Mouse (Mus musculus): Measurements from ENCODE around the gene Anxa9. TPM values are rescaled to one million over a fixed set of nuclear protein-coding genes. Genes with fewer than 3 reads are reported as not detected.

Anxa9 gene
- total and polyA plus RNA-seq, 2 experiments from 2014 or later = 0.11 to 0.49 TPM

DNA sequence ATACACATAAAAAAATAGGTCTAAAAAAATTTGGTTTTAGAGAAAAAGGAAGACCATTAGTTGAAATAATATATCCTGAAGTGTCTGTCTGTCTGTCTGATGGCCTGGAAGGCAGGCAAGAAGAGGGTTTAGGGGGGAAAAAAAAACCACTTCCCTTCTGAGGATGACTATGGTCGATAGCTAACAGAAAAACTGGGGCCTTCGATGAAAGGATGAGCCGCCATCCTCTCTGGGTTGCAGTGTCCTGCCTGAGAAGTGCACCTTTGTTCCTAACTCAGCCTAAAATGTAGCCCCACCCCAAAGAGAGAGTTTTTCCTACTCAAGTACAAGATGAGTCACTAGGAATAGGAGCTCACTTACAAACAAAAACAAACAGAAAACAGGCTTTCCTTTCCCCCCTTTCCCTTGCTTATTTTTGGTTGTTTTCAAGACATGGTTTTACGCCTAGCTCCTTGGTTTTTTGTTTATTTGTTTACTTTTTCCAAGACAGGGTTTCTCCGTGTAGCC lies 30.5 kb downstream of the Anxa9 start:
- ATAC-seq (ENCODE audit: insufficient read depth, low read depth) (no peak), DNase-seq (ENCODE audit: low spot score) (no peak)
- Histone ChIP-seq H3K9me3 (replicated peaks; ENCODE audit: control insufficient read depth, low read length) (no peaks in the 10 kb centered on the region), H3K27ac (ENCODE audit: low read depth) (peak overlapping the region; percentile 86), H3K4me3 (ENCODE audit: low read depth, low read length) (no peak overlapping the region), H3K4me2 (ENCODE audit: low read depth, low read length) (no peak overlapping the region), H3K36me3 (replicated peaks; ENCODE audit: control insufficient read depth, insufficient read depth, low read length) (no peaks in the 10 kb centered on the region), H3K27me3 (ENCODE audit: control insufficient read depth, insufficient read depth, low read length) (no peaks in the 10 kb centered on the region), H3K4me1 (ENCODE audit: control insufficient read depth, insufficient read depth) (peaks cover 18% of the 10 kb centered on the region), H3K9ac (replicated peaks; ENCODE audit: low read depth, low read length) (no peak overlapping the region)
- TF ChIP-seq EP300 (IDR thresholded peaks at IDR 0.05; ENCODE audit: low read depth) (no peak), CTCF (IDR thresholded peaks at IDR 0.05; ENCODE audit: low read depth) (no peak)
- WGBS = 66% methylated on average over 5 of the region's 5 CpGs

- H3K4me3 ChIP-seq (ENCODE audit: low read depth, low read length) = no peak overlapping the region
Observed at GRCm38 (mm10) chr3:95275161-95275560, 31.8 kb downstream of the Anxa9 start.

GRCm38 (mm10) chr3:95274453-95274852 lies 32.5 kb downstream of the Anxa9 start:
- no peak for DNase-seq (ENCODE audit: low spot score)
- H3K9me3 ChIP-seq (replicated peaks; ENCODE audit: control insufficient read depth, low read length) = no peaks in the 10 kb centered on the region
- no peaks in the 10 kb centered on the region for H3K27me3 ChIP-seq (ENCODE audit: control insufficient read depth, insufficient read depth, low read length)
- H3K9ac ChIP-seq (replicated peaks; ENCODE audit: low read depth, low read length) = no peak overlapping the region
- TF ChIP-seq EP300 (IDR thresholded peaks at IDR 0.05; ENCODE audit: low read depth) = no peak
- no peak for TF ChIP-seq CTCF (IDR thresholded peaks at IDR 0.05; ENCODE audit: low read depth)
- no peak overlapping the region for H3K4me2 ChIP-seq (ENCODE audit: low read depth, low read length)
- H3K4me1 ChIP-seq (ENCODE audit: control insufficient read depth, insufficient read depth) = peaks cover 18% of the 10 kb centered on the region
- 91% methylated on average over 4 of the region's 4 CpGs for WGBS
- no peak overlapping the region for H3K4me3 ChIP-seq (ENCODE audit: low read depth, low read length)
- H3K36me3 ChIP-seq (replicated peaks; ENCODE audit: control insufficient read depth, insufficient read depth, low read length) = no peaks in the 10 kb centered on the region
- ATAC-seq (ENCODE audit: insufficient read depth, low read depth) = no peak
- H3K27ac ChIP-seq (ENCODE audit: low read depth) = no peak overlapping the region

More at GRCm38 (mm10) chr3:95275161-95275560, 31.8 kb downstream of the Anxa9 start:
- no peaks in the 10 kb centered on the region for H3K27me3 ChIP-seq (ENCODE audit: control insufficient read depth, insufficient read depth, low read length)
- H3K4me1 ChIP-seq (ENCODE audit: control insufficient read depth, insufficient read depth) = peaks cover 18% of the 10 kb centered on the region
- 0 out of 2 replicates have a peak overlapping the region, but pooled peaks have one; percentile 18 for H3K27ac ChIP-seq (ENCODE audit: low read depth)
- no peak overlapping the region for H3K9ac ChIP-seq (replicated peaks; ENCODE audit: low read depth, low read length)
- H3K4me2 ChIP-seq (ENCODE audit: low read depth, low read length) = no peak overlapping the region
- 48% methylated on average over 6 of the region's 6 CpGs for WGBS
- H3K9me3 ChIP-seq (replicated peaks; ENCODE audit: control insufficient read depth, low read length) = no peaks in the 10 kb centered on the region
- ATAC-seq (ENCODE audit: insufficient read depth, low read depth) (no peak), DNase-seq (ENCODE audit: low spot score) (peak; percentile 6)
- no peaks in the 10 kb centered on the region for H3K36me3 ChIP-seq (replicated peaks; ENCODE audit: control insufficient read depth, insufficient read depth, low read length)
- TF ChIP-seq CTCF (IDR thresholded peaks at IDR 0.05; ENCODE audit: low read depth) = no peak
- no peak for TF ChIP-seq EP300 (IDR thresholded peaks at IDR 0.05; ENCODE audit: low read depth)

DNA sequence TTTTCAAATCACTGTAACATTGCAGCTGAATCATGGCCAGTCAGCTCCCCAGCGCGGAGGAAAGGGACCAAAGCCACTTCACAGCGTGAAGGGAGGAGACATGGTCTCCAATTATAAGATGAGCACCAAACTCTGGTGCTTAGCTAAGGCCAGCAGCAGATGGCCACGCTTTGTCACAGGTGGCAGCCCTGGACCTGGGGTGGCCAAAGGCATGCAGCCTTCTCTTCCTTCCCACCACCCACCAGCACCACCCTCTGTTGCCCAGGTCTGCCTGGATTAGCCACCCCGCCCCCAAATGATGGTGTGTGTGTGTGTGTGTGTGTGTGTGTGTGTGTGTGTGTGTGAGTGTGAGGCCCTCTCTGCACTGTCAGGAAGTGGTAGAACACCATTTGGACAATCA lies 33.5 kb downstream of the Anxa9 start:
- no peak for DNase-seq (ENCODE audit: low spot score)
- no peak for ATAC-seq (ENCODE audit: insufficient read depth, low read depth)
- Histone ChIP-seq H3K9me3 (replicated peaks; ENCODE audit: control insufficient read depth, low read length) (no peaks in the 10 kb centered on the region), H3K4me2 (ENCODE audit: low read depth, low read length) (no peak overlapping the region), H3K4me1 (ENCODE audit: control insufficient read depth, insufficient read depth) (peaks cover 18% of the 10 kb centered on the region), H3K36me3 (replicated peaks; ENCODE audit: control insufficient read depth, insufficient read depth, low read length) (peaks cover 7% of the 10 kb centered on the region), H3K27ac (ENCODE audit: low read depth) (no peak overlapping the region), H3K9ac (replicated peaks; ENCODE audit: low read depth, low read length) (no peak overlapping the region), H3K4me3 (ENCODE audit: low read depth, low read length) (no peak overlapping the region), H3K27me3 (ENCODE audit: control insufficient read depth, insufficient read depth, low read length) (no peaks in the 10 kb centered on the region)
- no peak for TF ChIP-seq EP300 (IDR thresholded peaks at IDR 0.05; ENCODE audit: low read depth)
- no peak for TF ChIP-seq CTCF (IDR thresholded peaks at IDR 0.05; ENCODE audit: low read depth)
- 81% methylated on average over 5 of the region's 5 CpGs for WGBS

DNA sequence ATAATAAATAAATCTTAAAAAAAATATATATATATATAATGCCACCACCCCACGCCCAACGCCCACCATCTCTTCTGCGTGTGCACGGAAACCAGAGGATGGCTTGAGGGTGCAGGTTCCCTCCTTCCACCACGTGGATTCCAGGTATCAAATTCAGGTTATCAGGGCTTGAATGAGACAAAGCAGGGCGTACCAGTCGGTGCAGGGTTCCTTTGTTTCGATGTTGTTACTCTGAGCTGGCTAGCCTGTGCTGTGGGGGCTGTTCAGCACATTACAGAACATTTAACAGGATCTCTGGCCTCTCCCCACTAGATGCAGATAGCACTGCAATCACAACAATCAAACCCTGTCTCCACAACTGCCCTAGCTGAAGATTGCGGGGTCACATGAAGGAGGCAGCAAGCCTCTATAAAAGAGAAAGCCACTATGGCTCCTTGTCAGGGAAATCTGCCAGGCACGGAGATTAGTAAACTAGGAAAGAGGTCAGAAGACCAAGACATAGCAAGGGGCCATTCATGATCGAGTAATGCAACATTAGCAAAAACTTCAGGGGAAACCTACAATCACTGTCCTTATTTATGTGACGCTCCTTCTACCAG lies 36.1 kb downstream of the Anxa9 start:
- WGBS = 76% methylated on average over 12 of the region's 12 CpGs

GRCm38 (mm10) chr3:95269789-95270188 lies 37.2 kb downstream of the Anxa9 start:
- no peak overlapping the region for H3K9ac ChIP-seq (replicated peaks; ENCODE audit: low read depth, low read length)
- TF ChIP-seq CTCF (IDR thresholded peaks at IDR 0.05; ENCODE audit: low read depth) = no peak
- TF ChIP-seq EP300 (IDR thresholded peaks at IDR 0.05; ENCODE audit: low read depth) = no peak
- no peak overlapping the region for H3K27ac ChIP-seq (ENCODE audit: low read depth)
- WGBS = 64% methylated on average over 5 of the region's 5 CpGs
- DNase-seq (ENCODE audit: low spot score) (no peak), ATAC-seq (ENCODE audit: insufficient read depth, low read depth) (no peak)
- H3K27me3 ChIP-seq (ENCODE audit: control insufficient read depth, insufficient read depth, low read length) = no peaks in the 10 kb centered on the region
- no peaks in the 10 kb centered on the region for H3K4me1 ChIP-seq (ENCODE audit: control insufficient read depth, insufficient read depth)
- H3K4me2 ChIP-seq (ENCODE audit: low read depth, low read length) = no peak overlapping the region
- H3K4me3 ChIP-seq (ENCODE audit: low read depth, low read length) = no peak overlapping the region
- H3K9me3 ChIP-seq (replicated peaks; ENCODE audit: control insufficient read depth, low read length) = no peaks in the 10 kb centered on the region
- peaks cover 31% of the 10 kb centered on the region for H3K36me3 ChIP-seq (replicated peaks; ENCODE audit: control insufficient read depth, insufficient read depth, low read length)

More for the DNA sequence above, 36.1 kb downstream of the Anxa9 start:
- Histone ChIP-seq H3K4me1 (ENCODE audit: control insufficient read depth, insufficient read depth) (no peaks in the 10 kb centered on the region), H3K27me3 (ENCODE audit: control insufficient read depth, insufficient read depth, low read length) (no peaks in the 10 kb centered on the region), H3K9ac (replicated peaks; ENCODE audit: low read depth, low read length) (no peak overlapping the region), H3K4me3 (ENCODE audit: low read depth, low read length) (no peak overlapping the region), H3K36me3 (replicated peaks; ENCODE audit: control insufficient read depth, insufficient read depth, low read length) (peaks cover 25% of the 10 kb centered on the region), H3K4me2 (ENCODE audit: low read depth, low read length) (no peak overlapping the region), H3K9me3 (replicated peaks; ENCODE audit: control insufficient read depth, low read length) (no peaks in the 10 kb centered on the region), H3K27ac (ENCODE audit: low read depth) (no peak overlapping the region)
- TF ChIP-seq EP300 (IDR thresholded peaks at IDR 0.05; ENCODE audit: low read depth) = no peak
- TF ChIP-seq CTCF (IDR thresholded peaks at IDR 0.05; ENCODE audit: low read depth) = no peak
- DNase-seq (ENCODE audit: low spot score) (no peak), ATAC-seq (ENCODE audit: insufficient read depth, low read depth) (no peak)

Data from heart, postnatal 0 days (tissue).